13 mouse cellular contexts compared by ENCODE assay signal in genomic region chr19:53791751-53792720, GRCm38 (mm10).
DNase-seq lines count a peak whose midpoint lies in the region; ATAC-seq lines count a peak whose summit lies in the region.
"Had no signal": no experiment of that assay in that cellular context is flagged by ENCODE, and none has a peak within 500 bp of the region (broad histone marks: within the 10 kb centered on the region; RNA-seq: fewer than 3 reads in every experiment).

No protein-coding gene starts in this region.

- H3K27me3 ChIP-seq in limb, embryonic 11.5 days (ENCODE audit: control insufficient read depth, insufficient read depth, low read length): no peaks in the 10 kb centered on the region
- H3K27me3 ChIP-seq in limb, embryonic 10.5 days (ENCODE audit: low read depth, poor library complexity, severe bottlenecking): no peaks in the 10 kb centered on the region
- no peaks in the 10 kb centered on the region for H3K27me3 ChIP-seq in embryonic facial prominence, embryonic 14.5 days (replicated peaks; ENCODE audit: control insufficient read depth, insufficient read depth, low read length)
- H3K27me3 ChIP-seq: Patski had no signal

- WGBS in limb, embryonic 11.5 days: 58% methylated on average over 20 of the region's 20 CpGs
- WGBS in limb, embryonic 10.5 days: 67% methylated on average over 20 of the region's 20 CpGs
- 32% methylated on average over 20 of the region's 20 CpGs for WGBS in embryonic facial prominence, embryonic 14.5 days

- no peaks in the 10 kb centered on the region for H3K9me3 ChIP-seq in limb, embryonic 11.5 days (ENCODE audit: control insufficient read depth, low read length)
- H3K9me3 ChIP-seq in limb, embryonic 10.5 days (replicated peaks): no peaks in the 10 kb centered on the region
- no peaks in the 10 kb centered on the region for H3K9me3 ChIP-seq in embryonic facial prominence, embryonic 14.5 days (ENCODE audit: control insufficient read depth, low read length)

- no peak overlapping the region for H3K27ac ChIP-seq in limb, embryonic 11.5 days (replicated peaks; ENCODE audit: low read depth, low read length)
- no peak overlapping the region for H3K27ac ChIP-seq in limb, embryonic 10.5 days
- H3K27ac ChIP-seq in embryonic facial prominence, embryonic 14.5 days (replicated peaks; ENCODE audit: low read depth, low read length): peak overlapping the region; percentile 56; the same call in 1 of the 2 replicates
- H3K27ac ChIP-seq: hindbrain, postnatal 0 days had no signal

- no peak overlapping the region for H3K4me3 ChIP-seq in limb, embryonic 11.5 days (ENCODE audit: low read depth, low read length)
- no peak overlapping the region for H3K4me3 ChIP-seq in limb, embryonic 10.5 days
- H3K4me3 ChIP-seq in embryonic facial prominence, embryonic 14.5 days (ENCODE audit: low read depth, low read length): no peak overlapping the region

- 0 out of 2 replicates have a peak, but pooled peaks have one; percentile 27 for ATAC-seq in limb, embryonic 11.5 days (ENCODE audit: insufficient number of reproducible peaks, low FRiP score, low TSS enrichment, low read depth)
- ATAC-seq in embryonic facial prominence, embryonic 14.5 days (ENCODE audit: low read depth): peak; percentile 75
- no peak for ATAC-seq in megakaryocyte progenitor cell, adult 5-6 weeks (replicated peaks; ENCODE audit: poor library complexity)
- ATAC-seq: Patski had no signal

- no peak overlapping the region for H3K4me2 ChIP-seq in limb, embryonic 11.5 days (ENCODE audit: low read depth, severe bottlenecking)
- peak overlapping the region; percentile 36 for H3K4me2 ChIP-seq in embryonic facial prominence, embryonic 14.5 days (ENCODE audit: low read depth, low read length)
- H3K4me2 ChIP-seq: liver, embryonic 11.5 days had no signal

- no peak overlapping the region for H3K9ac ChIP-seq in limb, embryonic 11.5 days (ENCODE audit: low read length)
- H3K9ac ChIP-seq in embryonic facial prominence, embryonic 14.5 days (ENCODE audit: low read depth, low read length): 0 out of 2 replicates have a peak overlapping the region, but pooled peaks have one; percentile 21

- no peaks in the 10 kb centered on the region for H3K4me1 ChIP-seq in limb, embryonic 11.5 days (ENCODE audit: control insufficient read depth, insufficient read depth, low read length)
- peaks cover 13% of the 10 kb centered on the region for H3K4me1 ChIP-seq in limb, embryonic 10.5 days
- H3K4me1 ChIP-seq in embryonic facial prominence, embryonic 14.5 days (ENCODE audit: control insufficient read depth, insufficient read depth, low read length): peaks cover 34% of the 10 kb centered on the region

- peak; percentile 36 for DNase-seq in gastrocnemius, adult 18-20 months (ENCODE audit: low spot score)
- DNase-seq in gastrocnemius, adult 8-10 months (ENCODE audit: low spot score in 2 of 2): no peak
- peak; percentile 35 for DNase-seq in limb, embryonic 11.5 days (ENCODE audit: low spot score)
- DNase-seq in limb, embryonic 10.5 days (ENCODE audit: low spot score): no peak
- peak; percentile 71 for DNase-seq in embryonic facial prominence, embryonic 14.5 days (ENCODE audit: low spot score)
- peak; percentile 30 for DNase-seq in retina, postnatal 1 day
- no peak for DNase-seq in ovary, postnatal 14 days (ENCODE audit: low spot score)
- DNase-seq: adrenal gland, postnatal 36 days; cerebellum, adult 9-10 months had no signal

- H3K36me3 ChIP-seq in limb, embryonic 11.5 days (ENCODE audit: control insufficient read depth, insufficient read depth, low read length): no peaks in the 10 kb centered on the region
- H3K36me3 ChIP-seq in limb, embryonic 10.5 days: no peaks in the 10 kb centered on the region
- H3K36me3 ChIP-seq in embryonic facial prominence, embryonic 14.5 days (ENCODE audit: control insufficient read depth, insufficient read depth, low read length): no peaks in the 10 kb centered on the region

Comparison
In these comparisons a context has a peak if more than half of its experiments do, and no peak if none do; other contexts are left out.
1. DNase-seq: peak in gastrocnemius, adult 18-20 months (single experiment), limb, embryonic 11.5 days (single experiment), embryonic facial prominence, embryonic 14.5 days (single experiment) and retina, postnatal 1 day (single experiment); none in gastrocnemius, adult 8-10 months (0 of 2), limb, embryonic 10.5 days (single experiment) and ovary, postnatal 14 days (single experiment).